Mouse (Mus musculus) left cerebral cortex, postnatal 36 days (tissue): ENCODE measurements around the gene Mtrf1l. TPM values are rescaled to one million over a fixed set of nuclear protein-coding genes. Genes with fewer than 3 reads are reported as not detected.

Experiments
- DNase-seq, 2 experiments: peaks; one replicate each; pipeline ENCODE4 v3.0.0; 2021 to 2022; ENCODE audit warnings: low spot score in 2 of 2, mixed read lengths in 1 of 2
- intact Hi-C: fragments of 180-260 bp; cut with DNase I; formaldehyde crosslinking; loops from one replicate; pipeline ENCODE4 v1.15.1; 2025
- total RNA-seq, 2 experiments: library from RNA; stranded (reverse); gene quantifications; 2 replicates each; pipeline ENCODE4 v1.2.3; 2021

Mtrf1l gene
- total RNA-seq, 2 experiments from 2014 or later = 5.4 to 10.6 TPM

DNA sequence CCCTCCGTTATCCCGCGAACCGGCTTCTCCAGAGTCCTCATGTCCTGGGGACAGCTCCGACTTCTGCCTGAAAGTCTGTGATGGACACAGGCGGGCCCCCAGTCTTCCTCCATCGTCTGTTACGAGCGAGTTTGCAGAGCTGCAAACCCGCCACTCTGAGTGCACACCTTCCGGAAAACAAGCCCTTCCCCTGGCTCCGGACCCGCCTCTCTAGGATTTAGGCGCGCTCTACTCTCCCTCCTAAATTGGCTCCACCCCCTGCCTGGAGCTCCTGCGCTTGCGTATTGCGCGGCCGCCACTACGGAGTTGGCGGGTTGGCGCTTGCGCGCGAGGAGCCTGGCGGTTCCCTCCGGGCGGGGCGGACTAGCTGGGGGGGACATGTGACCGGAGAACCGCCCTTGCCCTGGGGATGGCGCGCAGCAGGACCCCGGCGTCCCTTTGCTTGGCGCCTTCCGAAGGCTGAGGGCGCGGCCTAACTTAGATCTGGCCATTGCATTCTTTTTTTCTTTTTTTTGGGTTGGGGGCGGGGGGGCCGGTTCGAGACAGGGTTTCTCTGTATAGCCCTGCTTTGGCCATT, 17.9 kb downstream of the Mtrf1l start:
- intact Hi-C loops = loop anchor here (1.0 kb wide), 1 partner anchor 17 kb away; the partner anchor contains the start of gene Mtrf1l
- peak; percentile 91 to 93 for DNase-seq

DNA sequence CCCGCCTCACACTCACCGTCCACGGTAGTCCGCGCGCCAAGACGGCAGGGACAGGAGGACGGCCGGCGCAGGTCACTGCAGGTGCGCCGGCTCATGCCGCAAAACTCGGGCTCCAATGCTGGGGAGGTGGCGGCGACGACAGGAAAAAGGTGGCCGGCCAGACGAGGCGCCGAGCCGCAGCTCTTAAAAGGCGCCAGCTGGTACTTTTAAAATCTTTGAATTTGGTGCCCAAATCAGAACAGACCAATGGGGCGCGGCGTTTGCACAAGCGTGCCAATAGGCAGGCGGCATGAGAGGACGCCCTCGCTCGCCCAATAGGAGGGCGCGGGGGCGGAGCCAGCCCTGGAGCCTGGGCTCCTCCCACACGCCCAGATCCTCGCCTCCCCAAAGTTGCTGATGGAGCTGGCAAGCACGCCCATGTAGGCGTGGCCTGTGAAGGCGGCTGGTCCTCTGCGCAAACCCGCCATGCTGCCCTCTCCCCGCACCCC, 18.4 kb downstream of the Mtrf1l start, which contains the start of gene Fbxo5:
TSS of gene Fbxo5 (minus strand) at position 358 of the 488 bp plus-strand sequence.
- DNase-seq = peak; percentile 98 to 99
- intact Hi-C loops = loop anchor here (1.0 kb wide), 1 partner anchor 18 kb away; the partner anchor contains the start of gene Mtrf1l

DNA sequence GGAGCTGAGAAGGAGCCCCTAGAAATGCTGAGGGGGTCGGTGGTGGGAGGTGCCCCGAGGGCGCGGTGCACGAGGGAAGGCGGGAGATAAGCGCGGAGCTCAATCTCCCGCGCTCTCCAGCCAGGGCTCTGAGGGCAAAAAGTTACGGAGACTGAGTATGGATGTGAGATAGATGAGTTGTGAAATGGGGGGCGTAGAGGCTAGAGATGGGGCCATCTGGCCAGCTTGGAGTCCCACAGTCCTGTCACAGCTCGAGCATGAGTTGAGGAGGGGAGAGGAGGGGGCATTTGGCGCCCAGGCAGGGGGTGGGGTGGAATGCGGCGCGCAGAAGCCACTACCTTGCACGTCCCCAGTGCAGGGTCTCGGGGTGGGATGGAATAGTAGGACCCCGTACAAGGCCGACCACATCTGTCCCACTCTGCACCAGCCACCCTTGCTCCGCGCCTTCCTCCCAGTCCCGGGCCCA, 19.0 kb downstream of the Mtrf1l start:
- intact Hi-C loops = loop anchor here (1.0 kb wide), 1 partner anchor 19 kb away; the partner anchor contains the start of gene Mtrf1l
- DNase-seq = no peak

DNA sequence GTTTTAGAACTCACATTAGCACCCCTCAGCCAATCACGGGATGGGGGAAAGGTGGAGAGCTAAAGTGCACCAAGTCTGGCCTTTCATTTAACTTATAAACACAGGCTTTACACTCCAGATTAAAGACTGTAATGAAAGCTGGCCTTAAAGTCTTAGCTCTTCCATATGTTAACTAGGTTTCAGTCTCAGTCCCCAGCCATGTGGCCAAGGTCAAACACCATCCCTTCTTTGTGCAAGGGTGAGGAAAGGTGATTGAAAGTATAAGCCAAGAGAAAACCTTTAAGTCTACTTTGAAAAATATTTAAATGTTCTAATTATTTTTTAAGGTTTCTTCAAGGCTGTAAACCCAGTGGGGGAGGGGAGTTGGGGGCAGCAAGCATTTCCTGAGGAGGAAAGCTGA, 20.0 kb downstream of the Mtrf1l start:
- DNase-seq = no peak
- intact Hi-C loops = no loop called here

DNA sequence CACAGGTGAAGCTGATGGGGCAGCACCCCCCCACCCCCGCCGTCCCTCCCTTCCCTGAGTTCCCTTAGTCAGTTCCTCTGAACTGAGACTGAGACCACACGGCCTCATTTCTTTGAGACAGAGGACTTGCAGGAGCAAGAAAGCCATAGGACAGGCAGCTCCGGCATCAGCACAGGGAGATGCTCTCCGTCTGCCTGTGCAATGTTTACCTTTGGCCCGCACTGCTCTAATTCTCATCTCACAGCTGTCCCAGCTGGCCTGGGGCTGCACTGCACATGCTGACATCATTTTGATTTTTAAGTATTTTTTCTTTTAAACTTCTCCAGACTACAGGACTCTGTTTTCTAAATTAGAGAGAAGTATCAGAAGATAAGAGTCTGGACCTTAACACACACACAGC, 20.8 kb downstream of the Mtrf1l start:
- DNase-seq = no peak
- intact Hi-C loops = no loop called here

DNA sequence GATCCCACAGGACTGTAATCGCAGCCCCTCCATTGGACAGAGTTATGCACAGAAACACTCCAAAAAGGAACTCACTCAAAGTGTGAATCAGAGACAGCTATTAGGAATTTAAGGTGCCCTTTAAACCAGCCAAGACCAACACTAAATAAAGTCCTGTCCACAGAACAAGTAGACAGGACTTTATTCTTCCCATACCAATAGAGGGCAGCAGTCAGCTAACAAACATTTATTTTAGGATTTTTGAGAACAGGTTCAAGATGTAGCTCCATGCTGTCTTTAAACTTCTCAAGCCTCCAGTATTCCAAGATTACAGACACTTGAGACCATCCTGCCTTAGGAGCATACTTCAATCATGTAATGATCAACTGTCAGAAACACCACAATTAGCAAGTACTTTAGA, 23.2 kb downstream of the Mtrf1l start:
- no peak for DNase-seq
- intact Hi-C loops = no loop called here

DNA sequence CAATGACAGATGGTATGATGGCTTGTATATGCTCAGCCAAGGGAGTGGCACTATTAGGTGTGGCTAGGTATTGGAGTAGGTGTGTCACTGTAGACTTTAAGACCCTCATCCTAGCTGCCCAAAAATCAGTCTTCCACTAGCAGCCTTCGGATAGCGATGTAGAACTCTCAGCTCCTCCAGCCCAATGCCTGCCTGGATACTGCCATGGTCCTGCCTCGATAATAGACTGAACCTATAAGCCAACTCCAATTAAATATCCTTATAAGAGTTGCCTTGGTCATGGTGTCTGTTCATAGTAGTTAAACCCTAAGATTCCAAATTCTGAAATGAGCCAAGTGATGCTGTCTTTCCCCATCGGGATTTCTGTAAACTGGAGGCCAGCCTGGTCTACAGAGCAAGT, 25.6 kb downstream of the Mtrf1l start:
- intact Hi-C loops = no loop called here
- no peak for DNase-seq

DNA sequence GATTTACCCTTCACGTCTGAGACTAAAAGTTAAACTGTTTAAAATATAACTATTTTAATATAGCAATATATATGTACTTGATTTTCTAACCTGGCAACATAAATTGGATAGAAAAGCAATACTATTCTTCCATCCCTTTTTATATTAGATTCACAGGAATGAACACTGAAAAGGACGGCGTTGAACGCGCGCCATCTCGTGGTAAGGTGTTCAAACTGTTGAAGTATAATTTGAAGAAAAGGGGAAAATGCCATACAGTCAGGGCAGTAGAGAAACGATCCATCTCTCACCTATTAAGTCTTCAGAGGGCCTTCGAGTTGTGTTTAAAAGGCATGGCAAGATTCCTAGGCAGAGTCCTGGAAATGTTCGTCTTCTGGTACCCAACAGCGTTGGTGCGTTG, 33.1 kb downstream of the Mtrf1l start:
- intact Hi-C loops = loop anchor here (2.0 kb wide), 1 partner anchor 190 kb away; no protein-coding TSS in a partner anchor
- peak; percentile 39 to 48 for DNase-seq

DNA sequence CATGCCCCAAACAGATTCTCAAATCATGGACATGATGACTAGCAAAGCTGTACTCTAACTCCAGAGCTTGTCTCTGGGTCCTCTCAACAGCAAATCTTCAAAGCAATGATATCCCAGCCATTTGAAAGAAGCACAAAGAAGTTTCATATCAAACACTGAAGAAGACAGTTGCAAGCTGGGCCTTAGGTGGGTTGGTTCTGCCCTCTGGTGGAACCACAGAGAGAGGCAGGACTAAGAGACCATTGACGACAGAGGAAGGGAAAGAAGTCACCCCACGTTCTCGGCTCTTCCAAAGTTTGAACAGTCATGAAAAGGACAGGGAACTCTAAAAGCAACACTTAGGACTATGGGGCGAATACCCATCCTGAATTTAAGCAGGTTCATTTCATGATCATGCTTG, 36.8 kb downstream of the Mtrf1l start:
- intact Hi-C loops = loop anchor here (2.0 to 10.0 kb wide), 2 partner anchors 152 to 472 kb away; no protein-coding TSS in a partner anchor
- peak; percentile 12 to 14 for DNase-seq

Other genes with a start within 250 kb of the Mtrf1l start
- under 1 TPM; 0.39 to 0.41 TPM for gene Myct1, start 230.1 kb downstream of the Mtrf1l start, total RNA-seq
- 10 to 100 TPM; 57.1 to 63.4 TPM for gene Vip, start 184.7 kb downstream of the Mtrf1l start, total RNA-seq
- under 1 TPM; 0.68 to 0.91 TPM for gene Fbxo5, start 18.3 kb downstream of the Mtrf1l start, total RNA-seq
- 10 to 100 TPM; 60.3 to 69.2 TPM for gene Rgs17, start 98.5 kb upstream of the Mtrf1l start, total RNA-seq